Mouse (Mus musculus) hindbrain, embryonic 15.5 days (tissue): ENCODE measurements around the gene Gm14325. TPM values are rescaled to one million over a fixed set of nuclear protein-coding genes. Genes with fewer than 3 reads are reported as not detected.
A peak's percentile ranks its signal among the peaks of the same experiment; 100 is the strongest.
"Not testable (repeated sequence)": the region's sequence is repeated elsewhere in the genome, so short reads cannot be mapped to it uniquely, and the experiment has no call there.

Experiments used
- ATAC-seq: fragments of 200-750 bp; cut with Nextera tagmentation; 2 replicates; pipeline ENCODE4 v1.8.0; 2017; ENCODE audit warnings: low read depth, moderate number of reproducible peaks, moderate TSS enrichment; ENCODE audit not compliant: low FRiP score
- H3K27ac ChIP-seq: fragments of 300-500 bp; sonication (generic); replicated peaks from 2 replicates; pipeline ENCODE4 v1.5.1; 2015; ENCODE audit warnings: mild to moderate bottlenecking, inconsistent platforms
- H3K27me3 ChIP-seq: fragments of 300-500 bp; sonication (generic); 2 replicates; pipeline ENCODE4 v1.6.1; 2015; ENCODE audit warnings: control low read depth, inconsistent platforms
- H3K36me3 ChIP-seq: fragments of 300-500 bp; sonication (generic); 2 replicates; pipeline ENCODE4 v1.6.1; 2015; ENCODE audit warnings: control low read depth, inconsistent platforms
- H3K4me1 ChIP-seq: fragments of 300-500 bp; sonication (generic); replicated peaks from 2 replicates; pipeline ENCODE4 v1.6.1; 2015; ENCODE audit warnings: control low read depth, inconsistent platforms
- H3K4me2 ChIP-seq: fragments of 300-500 bp; sonication (generic); 2 replicates; pipeline ENCODE4 v1.6.1; 2015; ENCODE audit warnings: moderate library complexity, mild to moderate bottlenecking, inconsistent platforms
- H3K4me3 ChIP-seq: fragments of 300-500 bp; sonication (generic); 2 replicates; pipeline ENCODE4 v1.5.1; 2015; ENCODE audit warnings: mild to moderate bottlenecking, inconsistent platforms
- H3K9ac ChIP-seq: fragments of 300-500 bp; sonication (generic); 2 replicates; pipeline ENCODE4 v1.6.1; 2015; ENCODE audit warnings: inconsistent platforms
- H3K9me3 ChIP-seq: fragments of 300-500 bp; sonication (generic); 2 replicates; pipeline ENCODE4 v1.6.1; 2016; ENCODE audit warnings: control low read depth, inconsistent platforms
- WGBS: fragments of 180-500 bp; shearing (Covaris S2); methylation state at CpG from one replicate; pipeline ENCODE4 v1.1.7; 2015; 5-methylcytosine and 5-hydroxymethylcytosine counted together
- polyA plus RNA-seq: library from polyadenylated mRNA; unstranded; fragments of >200 nt; fragmentation: Nextera tagmentation; extraction: Ambion mirVana; gene quantifications from 2 replicates; pipeline ENCODE4 v1.2.1, GENCODE M21; 2015

Gm14325 gene
- 41.3 and 42.0 TPM in 2 replicates for polyA plus RNA-seq

- H3K36me3 ChIP-seq, H3K27me3 ChIP-seq, H3K9me3 ChIP-seq, ATAC-seq, H3K4me1 ChIP-seq, H3K27ac ChIP-seq: not testable (repeated sequence)
- Histone ChIP-seq H3K4me3 (peak within 1 kb of the TSS; percentile 43), H3K9ac (0 out of 2 replicates have a peak within 1 kb of the TSS, but pooled peaks have one; percentile 37), H3K4me2 (peak within 1 kb of the TSS; percentile 52)
- WGBS: 4% methylated on average over 16 of the region's 21 CpGs
These were observed at the start of gene Gm14325 for GRCm38 (mm10) chr2:177839901-177840663. TSS of gene Gm14325 (minus strand) at chr2:177840336.

GRCm38 (mm10) chr2:177887743-177888142, 47.6 kb upstream of the Gm14325 start:
- not testable (repeated sequence) for H3K9ac ChIP-seq, H3K4me2 ChIP-seq, ATAC-seq, H3K36me3 ChIP-seq, H3K4me1 ChIP-seq, H3K27ac ChIP-seq, H3K27me3 ChIP-seq, H3K4me3 ChIP-seq, H3K9me3 ChIP-seq
- 91% methylated on average over 14 of the region's 14 CpGs for WGBS

GRCm38 (mm10) chr2:177862254-177862653, 22.1 kb upstream of the Gm14325 start:
- H3K9ac ChIP-seq, ATAC-seq, H3K9me3 ChIP-seq, H3K4me3 ChIP-seq, H3K4me2 ChIP-seq, H3K4me1 ChIP-seq, H3K27ac ChIP-seq, H3K27me3 ChIP-seq, H3K36me3 ChIP-seq: not testable (repeated sequence)
- 83% methylated on average over 2 of the region's 2 CpGs for WGBS

GRCm38 (mm10) chr2:177843666-177844065, 3.5 kb upstream of the Gm14325 start:
- not testable (repeated sequence) for H3K4me1 ChIP-seq, H3K4me3 ChIP-seq, H3K9ac ChIP-seq, H3K27ac ChIP-seq, H3K36me3 ChIP-seq, H3K9me3 ChIP-seq, H3K27me3 ChIP-seq, H3K4me2 ChIP-seq, ATAC-seq
- 74% methylated on average over 1 of the region's 1 CpGs for WGBS

GRCm38 (mm10) chr2:177836756-177837155, 3.4 kb downstream of the Gm14325 start:
- not testable (repeated sequence) for H3K4me3 ChIP-seq, H3K27me3 ChIP-seq, ATAC-seq

GRCm38 (mm10) chr2:177835733-177836536, 4.2 kb downstream of the Gm14325 start:
- ATAC-seq: not testable (repeated sequence)

More at GRCm38 (mm10) chr2:177836756-177837155, 3.4 kb downstream of the Gm14325 start:
- not testable (repeated sequence) for H3K27ac ChIP-seq, H3K4me1 ChIP-seq, H3K4me2 ChIP-seq, H3K9me3 ChIP-seq, H3K36me3 ChIP-seq, H3K9ac ChIP-seq

GRCm38 (mm10) chr2:177821952-177822351, 18.2 kb downstream of the Gm14325 start:
- H3K4me2 ChIP-seq, H3K4me1 ChIP-seq, H3K36me3 ChIP-seq, H3K27ac ChIP-seq, ATAC-seq, H3K9me3 ChIP-seq, H3K4me3 ChIP-seq, H3K27me3 ChIP-seq, H3K9ac ChIP-seq: not testable (repeated sequence)
- WGBS: 27% methylated on average over 1 of the region's 5 CpGs

More at GRCm38 (mm10) chr2:177835733-177836536, 4.2 kb downstream of the Gm14325 start:
- H3K9ac ChIP-seq, H3K4me3 ChIP-seq, H3K27me3 ChIP-seq, H3K4me2 ChIP-seq, H3K4me1 ChIP-seq, H3K9me3 ChIP-seq, H3K36me3 ChIP-seq, H3K27ac ChIP-seq: not testable (repeated sequence)
- WGBS: 74% methylated on average over 5 of the region's 5 CpGs

- not testable (repeated sequence) for H3K9me3 ChIP-seq, H3K27ac ChIP-seq, H3K9ac ChIP-seq, H3K4me3 ChIP-seq, H3K27me3 ChIP-seq, H3K4me2 ChIP-seq, H3K36me3 ChIP-seq, ATAC-seq, H3K4me1 ChIP-seq
- WGBS: no CpG with 5 or more reads among the region's 2 CpGs
These were observed 34.0 kb downstream of the Gm14325 start for GRCm38 (mm10) chr2:177806170-177806569.

- H3K27me3 ChIP-seq, H3K27ac ChIP-seq, H3K4me2 ChIP-seq, H3K4me1 ChIP-seq, H3K9ac ChIP-seq, ATAC-seq, H3K9me3 ChIP-seq, H3K36me3 ChIP-seq, H3K4me3 ChIP-seq: not testable (repeated sequence)
- 78% methylated on average over 1 of the region's 1 CpGs for WGBS
These were observed 52.8 kb downstream of the Gm14325 start for GRCm38 (mm10) chr2:177787351-177787750.

Other genes with a start within 250 kb of the Gm14325 start
- 7.2 and 7.4 TPM in 2 replicates for gene Gm14322, start 81.0 kb downstream of the Gm14325 start, polyA plus RNA-seq
- 2.2 and 2.9 TPM in 2 replicates for gene Gm14327, start 56.8 kb upstream of the Gm14325 start, polyA plus RNA-seq
- 0.47 TPM in 1 of 2 replicates, not detected in the other for gene Zfp972, start 85.3 kb upstream of the Gm14325 start, polyA plus RNA-seq
- 15.8 and 16.8 TPM in 2 replicates for gene Gm14326, start 117.0 kb upstream of the Gm14325 start, polyA plus RNA-seq
- 11.2 and 11.6 TPM in 2 replicates for gene Zfp971, start 182.9 kb upstream of the Gm14325 start, polyA plus RNA-seq
- gene Zfp931, start 238.1 kb upstream of the Gm14325 start, polyA plus RNA-seq: 15.1 and 16.4 TPM in 2 replicates